Mouse (Mus musculus) thymus, postnatal 10 days (tissue): ENCODE results near the gene Vegfb.
A peak's percentile ranks its signal among the peaks of the same experiment; 100 is the strongest.
"Not testable (repeated sequence)": the region's sequence is repeated elsewhere in the genome, so short reads cannot be mapped to it uniquely, and the experiment has no call there.

ENCODE experiments used
- DNase-seq, 2 experiments: peaks; one replicate each; pipeline ENCODE4 v3.0.0; 2021; ENCODE audit warnings: low spot score in 2 of 2

The Vegfb gene

GRCm38 (mm10) chr19:6992011-6992858 lies 4.8 kb upstream of the Vegfb start, which contains the start of gene Dnajc4:
Gene Dnajc4, minus strand, starts transcription at chr19:6992572.
- DNase-seq: peak; percentile 97 to 99

DNA sequence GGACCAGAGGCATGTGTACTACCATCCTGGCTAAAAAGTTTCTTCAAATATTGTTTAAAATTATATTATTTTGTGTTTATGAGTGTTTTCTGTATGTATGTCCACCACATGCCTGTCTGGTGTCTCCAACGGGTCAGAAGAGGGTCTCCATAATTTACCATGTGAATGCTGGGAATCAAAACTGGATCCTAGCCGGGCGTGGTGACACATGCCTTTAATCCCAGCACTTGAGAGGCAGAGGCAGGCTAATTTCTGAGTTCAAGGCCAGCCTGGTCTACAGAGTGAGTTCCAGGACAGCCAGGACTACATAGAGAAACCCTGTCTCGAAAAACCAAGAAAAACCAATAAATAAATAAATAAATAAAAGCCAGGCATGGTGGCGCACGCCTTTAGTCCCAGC lies 3.7 kb upstream of the Vegfb start:
- not testable (repeated sequence) for DNase-seq

DNA sequence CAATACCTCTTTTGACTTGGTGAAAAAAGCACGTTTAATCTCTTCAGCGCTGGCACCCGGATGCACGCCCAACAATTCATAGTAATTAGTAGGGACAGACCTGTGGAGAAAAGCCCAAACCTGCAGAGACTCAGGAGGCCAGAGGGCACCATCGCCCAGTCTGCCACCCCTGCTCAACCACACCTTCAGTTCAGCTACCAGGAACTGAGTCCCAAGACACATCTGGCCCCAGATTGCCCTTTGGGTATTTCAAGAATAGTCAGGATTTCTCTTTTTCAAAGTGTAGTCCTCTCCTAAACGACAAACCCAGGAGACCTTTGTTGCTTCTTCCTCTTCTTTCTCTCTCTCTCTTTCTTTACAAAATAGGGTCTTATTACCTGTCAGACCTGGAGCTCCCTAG lies 3.3 kb upstream of the Vegfb start:
- no peak for DNase-seq

GRCm38 (mm10) chr19:6989251-6989650 lies 1.8 kb upstream of the Vegfb start:
- no peak for DNase-seq

DNA sequence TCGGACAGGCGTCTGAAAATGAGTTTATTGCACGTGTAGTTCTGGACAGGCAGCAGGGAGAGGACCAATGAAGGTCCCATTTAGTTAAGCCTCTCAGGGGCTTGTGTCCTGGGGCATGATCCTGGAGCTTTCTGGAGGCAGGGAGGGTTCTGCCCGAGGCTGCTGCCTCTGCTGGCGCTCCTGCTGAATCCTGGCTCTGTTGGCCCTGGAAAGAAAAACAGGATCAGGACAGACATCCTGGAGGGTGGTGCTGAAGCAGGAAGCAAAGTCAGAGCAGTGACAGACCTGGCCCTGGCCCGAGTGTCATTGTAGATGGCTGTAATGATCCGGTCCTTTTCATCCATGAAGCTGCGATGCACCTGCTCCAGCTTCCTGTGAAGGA lies 444 bp upstream of the Vegfb start:
- no peak for DNase-seq

DNA sequence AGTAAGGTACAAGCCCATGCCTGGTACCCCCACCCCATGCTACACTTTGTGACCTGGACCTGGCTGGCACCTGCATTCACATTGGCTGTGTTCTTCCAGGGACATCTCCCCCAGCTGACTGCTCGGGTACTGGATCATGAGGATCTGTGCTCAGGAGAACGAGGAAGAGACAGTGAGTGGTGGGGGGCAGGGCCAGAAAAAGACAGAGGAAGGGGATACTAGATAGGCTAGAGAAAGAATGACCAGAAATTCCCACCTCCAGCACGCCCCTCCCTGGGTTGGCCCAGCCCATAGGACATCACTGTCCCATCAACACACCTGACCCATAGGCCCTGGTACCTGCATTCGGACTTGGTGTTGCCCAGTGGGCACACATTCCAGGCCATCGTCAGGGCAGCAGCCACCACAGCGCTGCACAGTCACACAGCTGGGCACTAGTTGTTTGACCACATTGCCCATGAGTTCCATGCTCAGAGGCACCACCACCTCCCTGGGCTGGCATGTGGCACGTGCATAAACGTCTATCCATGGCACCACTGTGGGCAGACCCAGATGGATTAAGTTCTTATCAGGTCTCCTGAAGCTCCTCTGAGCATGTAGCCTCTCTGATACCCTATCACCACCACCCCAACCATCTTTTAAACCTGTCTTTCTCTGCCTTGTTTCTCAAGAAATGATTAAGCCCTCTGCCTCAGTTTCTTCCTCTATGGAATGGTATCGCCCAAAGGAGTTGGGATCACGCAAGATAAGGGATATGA lies 1.3 kb downstream of the Vegfb start:
- no peak for DNase-seq

DNA sequence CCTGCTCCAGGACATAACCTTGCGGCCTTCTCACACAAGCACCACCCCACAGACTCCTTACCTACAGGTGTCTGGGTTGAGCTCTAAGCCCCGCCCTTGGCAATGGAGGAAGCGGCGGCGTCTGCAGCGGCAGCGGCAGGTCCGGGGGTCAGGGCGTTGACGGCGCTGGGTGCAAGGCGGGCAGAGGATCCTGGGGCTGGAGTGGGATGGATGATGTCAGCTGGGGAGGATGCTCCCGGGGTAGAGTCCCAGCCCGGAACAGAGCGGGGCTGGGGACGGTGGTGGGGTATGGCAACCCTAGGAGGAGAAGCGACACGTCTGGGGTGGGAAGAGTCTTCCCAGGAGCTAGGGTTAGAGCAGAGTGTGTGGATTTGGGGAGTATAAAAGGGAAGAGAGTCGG lies 2.2 kb downstream of the Vegfb start:
- no peak for DNase-seq

DNA sequence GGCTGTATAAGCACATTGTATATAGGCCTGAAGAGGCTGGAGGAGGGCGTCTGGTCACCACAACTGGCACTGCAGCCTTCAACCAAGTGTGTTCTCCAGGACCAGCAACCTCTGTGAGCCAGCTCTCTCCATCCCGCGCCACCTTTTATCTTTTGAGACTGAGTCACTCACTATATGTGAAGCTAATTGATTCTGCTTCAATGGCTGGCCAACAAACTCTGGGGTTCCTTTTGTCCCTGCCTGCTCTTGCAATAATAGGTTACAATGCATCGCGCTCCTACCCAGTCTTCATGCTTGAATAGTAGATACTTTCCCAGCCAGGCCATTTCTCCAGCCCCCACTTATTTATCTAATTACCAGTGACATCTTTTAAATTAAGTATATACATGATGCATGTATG lies 3.8 kb downstream of the Vegfb start:
- no peak for DNase-seq

- no peak for DNase-seq
These were observed 6.0 kb downstream of the Vegfb start for GRCm38 (mm10) chr19:6981465-6981864.

GRCm38 (mm10) chr19:6980381-6981093 lies 6.9 kb downstream of the Vegfb start, which contains the start of gene Fkbp2:
Gene Fkbp2, minus strand, starts transcription at chr19:6980501.
- DNase-seq: peak; percentile 98

DNA sequence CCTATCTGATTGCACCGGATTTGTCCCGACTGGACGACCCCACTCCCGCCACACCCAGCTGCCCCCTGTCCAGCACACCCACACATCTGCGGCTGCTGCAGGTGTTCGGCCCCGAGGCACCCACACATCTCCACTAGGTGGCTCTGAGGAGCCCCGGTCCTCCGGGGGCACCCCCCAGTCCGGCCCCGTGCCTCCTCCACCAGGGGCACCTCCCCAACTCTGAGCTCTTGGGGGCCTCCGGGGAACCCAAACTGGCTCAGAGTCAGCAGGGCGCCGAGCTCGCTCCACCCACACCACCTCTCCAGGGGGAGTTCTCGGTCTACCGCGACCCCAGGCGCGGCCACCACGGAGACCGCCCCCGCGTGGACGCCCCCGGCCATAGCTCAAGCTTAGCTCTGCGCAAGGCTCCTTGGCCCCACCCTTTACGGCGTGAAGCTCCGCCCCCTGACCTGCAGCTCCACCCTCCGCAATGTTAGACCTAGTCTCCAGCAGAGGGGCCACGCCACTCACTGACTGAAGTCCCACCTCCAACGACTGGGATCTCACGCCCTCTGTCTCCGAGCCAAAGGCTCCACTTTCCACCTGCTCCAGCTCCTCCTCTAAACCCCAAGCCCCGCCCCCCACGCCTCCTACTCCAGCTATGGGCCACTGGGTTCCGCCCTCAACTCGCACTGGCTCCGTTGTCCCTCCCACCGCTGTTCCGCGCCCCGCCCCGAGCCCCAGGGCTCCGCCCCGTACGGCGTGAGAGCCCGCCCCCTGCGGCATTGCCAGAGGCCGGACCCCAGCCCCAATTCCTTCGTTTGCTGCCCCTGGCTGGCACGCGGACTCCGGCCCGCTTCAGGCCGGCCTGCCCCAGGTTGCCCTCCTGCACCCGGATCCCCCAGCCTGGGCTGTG lies 7.7 kb downstream of the Vegfb start:
- DNase-seq: peak; percentile 99 to 100

DNA sequence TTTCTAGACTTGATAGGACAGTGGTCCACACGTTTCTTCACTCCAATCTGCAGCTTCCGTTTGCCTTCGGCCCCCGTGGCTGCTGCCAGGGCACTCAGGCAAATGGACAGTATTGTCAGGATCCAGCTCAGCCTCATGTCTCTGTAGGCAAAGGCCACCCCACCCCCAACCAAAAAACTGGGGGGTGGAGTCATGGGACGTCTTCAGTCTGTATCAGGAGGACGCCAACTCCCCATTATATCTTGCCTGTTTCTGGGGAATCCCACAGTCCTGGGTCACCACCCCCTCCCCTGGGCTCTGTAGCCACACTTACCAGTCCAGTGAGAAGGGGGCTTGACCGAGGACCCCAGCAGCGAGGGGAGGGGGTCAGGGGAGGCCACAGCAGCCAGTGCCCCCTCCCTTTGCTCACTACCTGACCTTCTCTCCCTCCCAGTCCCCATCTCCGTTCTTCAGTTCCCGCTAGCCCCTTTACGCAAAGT lies 8.4 kb downstream of the Vegfb start:
- peak in 1 of 2 experiments; percentile 42 for DNase-seq

DNA sequence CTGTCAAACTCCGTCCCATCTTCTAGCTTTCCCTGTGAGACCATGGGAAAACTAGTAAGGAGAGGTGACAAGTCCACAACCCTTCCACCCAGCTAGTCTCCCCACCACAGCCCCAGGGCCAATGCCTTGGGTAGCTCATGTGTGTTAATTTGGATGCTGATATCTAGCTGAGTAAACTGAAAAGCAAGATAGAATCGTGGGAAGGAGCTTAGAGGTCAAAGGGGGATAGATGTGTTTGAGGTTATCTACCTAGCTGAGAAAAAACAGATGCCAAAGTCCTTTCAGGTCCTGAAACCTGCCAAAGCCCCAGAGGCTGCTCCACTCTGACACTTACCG lies 8.8 kb downstream of the Vegfb start:
- no peak for DNase-seq

GRCm38 (mm10) chr19:6977759-6978638 lies 9.5 kb downstream of the Vegfb start:
- DNase-seq: no peak

GRCm38 (mm10) chr19:6975537-6976521 lies 11.6 kb downstream of the Vegfb start, which contains the start of gene Plcb3:
Gene Plcb3, minus strand, starts transcription at chr19:6976470.
- peak; percentile 88 to 94 for DNase-seq

- DNase-seq: peak; percentile 81 to 83
These were observed 12.9 kb downstream of the Vegfb start, which contains the start of gene Ppp1r14b for GRCm38 (mm10) chr19:6974211-6975205. Gene Ppp1r14b, plus strand, starts transcription at chr19:6974968.

- DNase-seq: no peak
These were observed 13.8 kb downstream of the Vegfb start for GRCm38 (mm10) chr19:6973581-6974190.
